Mouse (Mus musculus): ENCODE measurements around the gene Uts2. TPM values are rescaled to one million over a fixed set of nuclear protein-coding genes. Genes with fewer than 3 reads are reported as not detected.
A peak's percentile ranks its signal among the peaks of the same experiment; 100 is the strongest.

Uts2 gene
- total RNA-seq (2017) = not detected in 2 replicates

DNA sequence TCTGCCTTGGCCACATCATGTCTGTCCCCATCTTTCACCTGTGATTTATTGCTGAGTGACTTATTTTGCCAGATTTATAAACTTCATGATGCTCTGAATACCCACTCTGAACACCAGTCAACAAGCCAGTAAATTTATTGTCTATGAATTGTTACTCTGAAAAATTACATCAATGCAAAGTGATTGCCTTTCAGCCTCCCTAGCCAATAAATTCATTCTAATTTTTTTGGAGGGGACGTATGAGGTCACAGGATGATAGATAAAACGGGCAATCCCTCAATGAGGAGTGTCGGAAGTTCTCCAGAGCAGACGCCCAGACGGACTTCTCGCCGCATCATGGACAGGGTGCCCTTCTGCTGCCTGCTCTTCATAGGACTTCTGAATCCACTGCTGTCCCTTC is at the start of gene Uts2:
Gene Uts2 (plus strand): TSS at position 301 of the 400 bp plus-strand sequence.
- ATAC-seq (replicated peaks; ENCODE audit: low read depth, poor library complexity, severe bottlenecking) = no peak

DNA sequence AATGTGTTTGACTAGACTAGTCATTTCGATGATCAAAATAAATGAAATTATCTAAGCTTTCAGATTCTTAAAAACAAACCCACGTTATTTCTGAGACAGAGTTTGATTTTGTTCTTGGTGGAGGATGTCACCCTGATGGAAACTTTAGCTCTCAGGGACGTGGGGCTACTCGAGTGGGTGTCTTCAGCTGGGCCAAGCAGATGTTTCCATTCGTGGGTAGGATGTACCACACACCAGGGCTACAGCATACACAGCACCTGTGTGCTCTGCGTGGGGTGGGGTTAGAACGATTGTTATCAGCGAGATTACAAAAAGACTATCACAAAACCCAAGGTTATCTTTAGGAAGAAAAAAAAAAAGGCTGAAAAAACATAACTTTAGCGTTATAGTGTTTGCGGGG is 45.9 kb upstream of the Uts2 start:
- ATAC-seq (replicated peaks; ENCODE audit: low read depth, poor library complexity, severe bottlenecking) = no peak

DNA sequence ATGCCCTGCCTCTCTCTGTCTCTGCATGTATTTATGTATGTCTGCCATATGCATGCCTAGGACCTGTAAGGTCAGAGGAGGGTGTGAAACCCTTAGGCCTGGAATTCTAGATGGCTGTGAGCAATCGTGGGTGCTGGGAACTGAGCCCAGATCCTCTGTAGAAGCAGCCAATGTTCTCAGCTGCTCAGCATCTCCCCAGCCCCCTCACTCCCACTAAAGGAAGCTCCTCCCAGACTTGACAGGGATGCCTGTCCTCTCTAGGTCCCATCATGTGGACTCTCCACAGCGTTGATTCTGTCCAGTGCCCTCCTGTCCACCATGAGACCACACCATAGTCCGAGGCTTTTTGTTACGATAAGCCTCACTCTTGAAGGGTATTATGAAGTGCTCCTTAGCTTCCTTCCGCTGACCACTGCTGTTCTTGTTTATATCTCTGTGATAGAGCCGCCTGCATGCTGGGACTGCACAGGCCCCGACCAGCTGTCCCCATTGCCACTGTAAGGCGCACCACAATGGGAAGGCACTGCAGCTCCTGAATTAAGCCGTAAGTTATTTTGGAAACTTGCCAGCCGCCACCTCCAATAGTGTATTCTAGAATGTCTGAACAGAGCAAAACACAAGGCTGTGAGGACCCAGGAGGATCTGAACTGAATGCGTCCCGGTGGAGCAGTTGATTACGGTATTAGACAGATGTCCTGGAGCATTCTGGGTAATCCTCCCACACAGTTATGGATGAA is 40.4 kb upstream of the Uts2 start:
- ATAC-seq (replicated peaks; ENCODE audit: low read depth, poor library complexity, severe bottlenecking) = no peak

DNA sequence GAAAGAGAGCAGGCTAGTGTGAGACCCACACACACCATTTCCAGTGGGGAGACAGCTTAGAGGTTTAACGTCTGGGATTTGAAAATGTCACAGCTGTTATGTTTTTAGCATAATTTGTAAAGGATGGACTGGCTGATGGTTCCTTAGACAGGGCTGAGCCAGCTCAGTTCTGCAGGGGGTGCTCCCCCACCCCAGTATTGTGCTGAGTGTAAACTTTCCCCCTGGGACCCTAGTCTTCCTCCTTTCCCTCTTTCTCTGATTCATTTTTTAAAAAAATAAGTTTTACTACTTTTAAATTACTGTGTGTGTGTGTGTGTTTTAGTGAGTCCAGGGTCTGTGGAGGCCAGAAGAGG is 39.8 kb upstream of the Uts2 start:
- ATAC-seq (replicated peaks; ENCODE audit: low read depth, poor library complexity, severe bottlenecking) = no peak

DNA sequence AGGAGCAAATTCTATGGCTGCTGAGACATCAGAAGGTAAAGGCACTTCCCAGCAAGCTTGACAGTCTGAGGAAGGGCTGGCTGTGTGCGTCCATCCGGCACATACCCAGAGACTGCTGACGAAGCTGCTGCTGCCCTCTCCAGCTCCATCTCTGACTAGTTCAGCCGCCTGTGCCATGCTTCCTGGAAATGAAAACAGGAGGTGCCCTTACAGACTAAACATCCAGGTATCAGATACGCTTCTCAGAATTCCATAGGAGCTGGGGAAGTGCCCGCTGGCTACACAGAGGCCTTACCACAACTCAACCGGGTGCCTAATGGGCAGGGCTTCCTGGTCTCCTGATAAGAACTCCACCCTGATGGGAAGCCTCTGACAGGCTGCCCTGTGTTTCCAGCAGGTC is 38.4 kb upstream of the Uts2 start:
- ATAC-seq (replicated peaks; ENCODE audit: low read depth, poor library complexity, severe bottlenecking) = no peak

DNA sequence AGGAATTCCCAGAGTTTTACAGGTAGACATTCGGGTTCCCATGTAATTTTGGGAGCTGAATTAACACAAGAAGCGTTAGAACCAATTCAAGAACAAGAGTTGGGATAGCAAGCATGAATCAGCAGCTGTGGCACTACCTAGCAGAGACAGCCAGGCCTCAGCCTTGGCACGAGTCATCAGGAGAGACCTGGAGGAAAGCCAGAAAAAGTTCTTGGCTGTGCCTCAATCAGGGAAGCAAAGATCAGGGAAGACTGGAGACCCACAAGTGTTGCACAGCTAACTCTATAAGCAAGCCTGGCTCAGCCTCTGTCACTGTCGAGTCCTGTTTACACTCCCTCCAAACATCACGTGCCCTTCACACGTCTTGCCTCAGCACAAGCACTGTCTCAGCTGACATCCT is 34.7 kb upstream of the Uts2 start:
- no peak for ATAC-seq (replicated peaks; ENCODE audit: low read depth, poor library complexity, severe bottlenecking)

DNA sequence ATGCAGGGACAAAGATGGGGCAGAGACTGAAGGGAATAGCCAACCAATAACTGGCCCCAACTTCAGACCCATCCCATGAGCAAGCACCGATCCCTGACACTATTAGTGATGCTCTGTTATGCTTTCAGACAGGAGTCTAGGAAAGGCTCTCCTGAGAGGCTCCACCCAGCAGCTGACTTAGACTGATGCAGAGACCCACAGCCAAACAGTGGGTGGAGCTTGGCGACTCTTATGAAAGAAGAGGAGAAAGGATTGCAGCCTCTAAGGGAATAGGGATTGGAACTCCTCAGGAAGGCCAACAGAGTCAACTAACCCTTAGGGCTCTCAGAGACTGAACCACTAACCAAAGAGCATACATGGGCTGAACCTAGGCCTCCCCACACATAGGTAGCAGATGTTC is 33.2 kb upstream of the Uts2 start:
- no peak for ATAC-seq (replicated peaks; ENCODE audit: low read depth, poor library complexity, severe bottlenecking)

DNA sequence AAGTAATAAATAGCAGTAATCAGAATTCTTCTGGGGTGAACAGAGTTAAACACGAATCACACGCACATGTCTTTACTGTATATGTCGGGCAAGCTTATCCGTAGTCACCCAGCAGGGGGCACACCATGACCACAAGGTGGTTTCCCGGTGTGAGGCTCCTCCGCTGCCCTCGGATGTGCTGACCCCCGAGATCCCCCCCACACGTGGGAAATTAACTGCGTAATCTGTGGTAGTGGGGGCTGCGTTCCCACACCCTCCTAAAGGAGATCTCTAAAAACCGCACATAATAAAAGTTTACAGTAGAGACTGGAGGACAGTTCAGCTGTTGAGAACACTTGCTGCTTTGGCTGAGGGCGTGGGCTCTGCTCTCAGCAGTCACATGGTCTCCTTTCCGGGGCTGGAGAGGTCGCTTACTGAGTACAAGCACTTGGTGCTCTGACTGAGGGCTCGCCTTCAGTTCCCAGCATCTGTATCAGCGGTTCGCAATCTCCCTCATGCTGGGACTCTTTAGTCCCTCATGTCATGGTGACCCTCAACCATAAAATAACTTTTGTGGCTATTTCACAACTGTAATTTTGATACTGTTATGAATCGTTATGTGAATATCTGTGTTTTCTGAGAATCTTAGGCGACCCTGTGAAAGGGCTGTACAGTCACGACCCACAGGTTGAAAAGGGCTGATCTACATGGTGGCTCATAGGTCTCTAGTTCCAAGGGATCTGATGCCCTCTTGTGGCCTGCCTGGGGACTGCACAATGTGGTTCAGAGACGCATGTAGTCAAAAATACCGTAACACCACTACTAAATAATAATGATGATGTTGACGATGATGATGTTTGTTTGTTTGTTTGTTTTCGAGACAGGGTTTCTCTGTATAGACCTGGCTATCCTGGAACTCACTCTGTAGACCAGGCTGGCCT is 32.0 kb upstream of the Uts2 start:
- peak; percentile 86 for ATAC-seq (replicated peaks; ENCODE audit: low read depth, poor library complexity, severe bottlenecking)

DNA sequence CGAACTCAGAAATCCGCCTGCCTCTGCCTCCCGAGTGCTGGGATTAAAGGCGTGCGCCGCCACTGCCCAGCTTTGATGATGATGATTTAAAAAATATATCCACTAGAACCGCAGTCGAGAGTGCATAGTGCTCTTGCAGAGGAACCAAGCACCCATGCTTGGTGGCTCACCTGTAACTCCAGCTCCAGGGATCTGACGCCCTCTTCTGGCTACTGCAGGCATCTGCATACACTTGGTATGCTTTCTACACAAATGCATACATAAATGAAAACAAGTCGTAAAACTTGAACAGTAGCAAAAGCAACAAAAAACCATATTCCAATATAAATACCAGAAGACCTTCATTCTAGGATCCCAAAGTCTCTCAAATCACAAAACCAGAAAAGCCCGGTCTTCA is 31.3 kb upstream of the Uts2 start:
- ATAC-seq (replicated peaks; ENCODE audit: low read depth, poor library complexity, severe bottlenecking) = no peak

DNA sequence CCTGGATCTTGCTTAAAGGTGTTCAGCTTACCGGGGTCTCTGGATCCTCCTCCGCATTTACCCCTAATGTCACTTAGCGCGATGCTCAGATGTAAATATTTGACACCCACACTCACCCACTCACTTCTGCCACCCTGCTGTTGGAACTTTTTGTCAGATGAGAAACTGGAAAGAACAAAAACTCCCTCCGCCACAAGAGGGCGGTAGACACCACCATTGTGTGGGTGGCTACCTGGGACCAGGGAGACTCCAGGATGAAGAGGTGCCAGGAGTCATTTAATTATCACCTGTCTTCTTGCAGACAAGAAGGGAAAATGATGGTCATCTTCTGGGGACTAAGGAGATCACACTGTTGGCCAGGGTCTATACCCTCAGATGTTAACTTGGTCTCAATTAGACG is 30.3 kb upstream of the Uts2 start:
- peak; percentile 43 for ATAC-seq (replicated peaks; ENCODE audit: low read depth, poor library complexity, severe bottlenecking)

DNA sequence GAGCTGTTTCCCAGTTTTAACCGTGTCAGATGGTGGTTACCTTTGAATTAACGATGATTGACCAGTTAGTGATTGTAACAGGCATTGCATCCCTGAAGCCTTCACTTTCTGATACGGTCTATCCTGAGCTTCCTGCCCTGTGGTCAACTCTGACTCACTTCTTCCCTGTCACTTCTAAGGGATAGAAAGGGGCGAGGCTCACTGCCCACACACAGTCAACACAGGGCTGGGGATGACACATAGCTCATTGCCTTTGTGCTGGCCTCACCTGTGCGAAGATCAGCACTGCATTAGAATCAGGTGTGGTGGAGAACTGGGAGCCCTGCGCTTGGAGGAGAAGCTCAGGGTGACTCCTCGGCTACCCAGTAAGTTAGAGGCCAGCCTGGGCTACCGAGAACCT is 27.9 kb upstream of the Uts2 start:
- no peak for ATAC-seq (replicated peaks; ENCODE audit: low read depth, poor library complexity, severe bottlenecking)

DNA sequence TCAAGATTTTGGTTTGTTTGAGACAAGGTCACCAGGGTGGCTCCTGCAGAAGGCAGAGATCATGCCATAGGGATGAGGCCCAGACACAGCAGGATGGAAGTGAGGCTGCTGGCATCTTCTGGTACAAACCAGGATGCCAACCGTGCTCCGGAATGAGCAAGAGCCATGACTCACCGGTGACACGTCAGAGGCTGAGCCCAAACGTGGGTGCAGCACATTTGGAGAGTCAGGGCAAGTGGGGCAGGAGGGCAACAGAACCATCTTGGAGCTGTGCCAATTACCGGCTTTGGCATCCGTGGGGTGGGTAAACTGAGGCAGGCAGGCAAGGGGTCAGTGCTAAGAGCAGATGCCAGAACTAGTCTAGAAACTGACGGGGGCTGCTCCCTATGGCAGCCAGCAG is 23.6 kb upstream of the Uts2 start:
- no peak for ATAC-seq (replicated peaks; ENCODE audit: low read depth, poor library complexity, severe bottlenecking)

DNA sequence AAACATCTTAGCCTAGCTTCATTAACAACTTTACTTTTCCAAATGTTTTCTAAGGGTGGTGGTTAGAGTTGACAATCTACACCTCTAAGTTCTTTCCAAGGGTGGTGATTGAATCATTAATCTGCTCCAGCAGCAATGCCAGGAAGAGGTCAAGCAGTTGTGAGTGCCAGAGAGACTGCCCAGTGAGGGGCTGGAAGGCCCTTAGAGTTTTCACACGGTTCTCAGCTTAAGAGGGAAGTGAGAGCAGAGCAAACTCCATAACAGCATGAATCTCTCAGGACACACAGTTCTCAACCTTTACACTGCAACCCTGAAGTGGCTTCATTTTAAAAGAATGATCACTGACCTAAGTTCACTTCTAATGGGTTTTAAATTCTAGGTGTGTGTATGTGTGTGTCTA is 21.8 kb upstream of the Uts2 start:
- no peak for ATAC-seq (replicated peaks; ENCODE audit: low read depth, poor library complexity, severe bottlenecking)

DNA sequence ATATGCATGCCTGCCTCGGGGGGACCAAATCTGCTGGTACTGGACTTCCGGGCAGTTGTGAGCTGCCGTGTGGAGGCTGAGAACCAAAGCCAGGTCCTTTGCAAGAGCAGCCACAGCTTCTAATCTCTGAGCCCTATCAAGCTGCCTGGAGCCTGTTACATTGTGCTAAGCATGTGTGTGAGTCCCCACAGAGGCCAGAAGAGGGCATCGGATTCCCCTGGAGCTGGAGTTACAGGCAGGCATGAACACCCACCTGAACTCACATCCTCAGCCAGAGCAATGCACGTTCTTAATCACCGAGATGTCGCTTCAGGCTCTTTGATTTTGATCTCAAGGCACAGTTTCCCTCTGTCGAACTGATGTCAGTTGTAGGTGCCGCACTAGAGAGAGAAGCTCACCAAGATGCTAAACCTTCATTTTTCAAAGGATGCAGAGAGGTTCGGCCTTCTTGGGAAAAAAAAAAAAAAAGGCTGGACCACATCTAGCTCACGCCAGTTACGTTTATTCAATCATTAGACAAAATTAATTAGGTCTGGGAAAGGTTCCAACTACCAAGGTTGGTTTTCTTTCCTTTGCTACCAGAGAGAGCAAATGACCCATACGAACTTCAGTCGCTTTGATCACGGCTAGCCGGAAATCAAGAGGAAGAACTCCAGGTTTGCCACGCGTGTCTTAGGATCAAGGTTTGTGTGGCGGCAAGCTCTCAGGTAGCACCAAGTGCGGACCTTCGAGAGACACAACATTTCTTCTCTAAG is 18.6 kb upstream of the Uts2 start:
- ATAC-seq (replicated peaks; ENCODE audit: low read depth, poor library complexity, severe bottlenecking) = no peak

DNA sequence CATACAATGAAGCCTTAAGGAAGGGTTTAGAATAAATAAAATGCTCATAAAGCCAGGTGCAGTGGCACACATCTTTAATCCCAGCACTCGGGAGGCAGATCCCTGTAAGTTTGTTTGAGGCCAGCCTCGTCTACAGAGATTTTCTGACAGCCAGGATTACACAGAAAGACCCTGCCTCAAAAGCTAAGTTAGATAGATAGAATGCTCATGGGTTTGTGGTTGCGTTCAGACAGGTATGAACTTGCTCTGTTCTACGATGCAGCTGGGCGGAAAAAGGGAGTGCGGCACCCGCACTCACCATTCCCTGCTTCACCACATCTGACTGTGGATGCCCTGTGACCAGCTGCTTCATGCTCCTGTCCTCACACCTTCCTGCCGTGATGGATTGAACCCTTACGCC is 17.4 kb upstream of the Uts2 start:
- no peak for ATAC-seq (replicated peaks; ENCODE audit: low read depth, poor library complexity, severe bottlenecking)

DNA sequence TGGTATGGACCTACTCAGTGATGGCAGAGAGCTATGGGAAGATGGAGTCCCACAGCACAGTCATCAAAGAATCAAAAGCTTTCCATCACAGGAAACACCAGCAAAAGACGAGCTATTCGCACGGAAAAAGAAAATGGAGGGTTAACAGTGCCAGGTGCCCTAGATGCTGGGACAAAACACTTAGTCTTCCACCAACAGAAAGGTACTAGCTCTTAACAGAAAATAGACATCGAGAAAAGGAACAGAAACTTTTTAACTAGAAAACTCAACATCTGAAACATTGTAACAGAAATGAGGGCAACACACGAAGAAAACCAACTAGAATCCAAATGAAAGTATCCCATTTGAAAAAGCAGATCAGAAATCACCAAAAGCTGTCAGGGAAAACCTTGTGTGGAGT is 16.7 kb upstream of the Uts2 start:
- no peak for ATAC-seq (replicated peaks; ENCODE audit: low read depth, poor library complexity, severe bottlenecking)

DNA sequence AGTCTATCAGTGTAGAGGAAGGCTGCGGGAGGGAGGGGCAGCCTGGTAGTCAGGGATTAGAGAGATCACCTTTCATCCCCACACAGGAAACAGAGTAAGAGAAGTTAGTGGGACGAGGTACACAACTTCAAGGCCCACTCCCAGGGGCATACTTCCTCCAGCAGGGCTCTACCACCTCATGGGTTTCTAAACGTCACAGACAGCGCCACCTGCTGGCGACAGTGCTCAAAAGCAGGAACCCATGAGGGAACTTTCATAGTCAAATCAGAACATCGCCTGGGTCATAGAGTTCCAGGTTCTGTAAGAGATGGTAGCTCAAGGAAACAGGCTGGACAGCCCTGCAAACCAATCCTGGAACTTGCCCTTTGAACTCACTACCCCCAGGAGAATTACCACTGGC is 6.7 kb upstream of the Uts2 start:
- no peak for ATAC-seq (replicated peaks; ENCODE audit: low read depth, poor library complexity, severe bottlenecking)

DNA sequence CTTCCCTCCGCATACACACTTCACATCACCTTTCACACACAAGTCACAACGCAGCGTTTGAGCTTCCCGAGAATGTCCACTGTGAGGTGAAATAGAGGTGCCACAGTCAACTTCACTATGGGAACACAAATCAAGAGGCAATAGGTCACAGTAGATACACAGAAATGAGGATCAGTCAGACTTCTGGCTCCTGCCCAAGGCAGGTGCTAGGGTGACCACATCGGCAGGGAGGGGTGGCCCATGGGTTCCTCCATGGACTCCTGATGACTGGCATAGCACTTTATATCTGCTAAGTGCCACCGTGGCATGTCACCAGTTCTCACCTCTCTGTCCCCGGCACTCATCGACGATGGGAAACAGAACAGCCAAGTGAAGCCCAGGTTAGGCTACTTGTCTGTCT is 1.7 kb downstream of the Uts2 start:
- ATAC-seq (replicated peaks; ENCODE audit: low read depth, poor library complexity, severe bottlenecking) = no peak

DNA sequence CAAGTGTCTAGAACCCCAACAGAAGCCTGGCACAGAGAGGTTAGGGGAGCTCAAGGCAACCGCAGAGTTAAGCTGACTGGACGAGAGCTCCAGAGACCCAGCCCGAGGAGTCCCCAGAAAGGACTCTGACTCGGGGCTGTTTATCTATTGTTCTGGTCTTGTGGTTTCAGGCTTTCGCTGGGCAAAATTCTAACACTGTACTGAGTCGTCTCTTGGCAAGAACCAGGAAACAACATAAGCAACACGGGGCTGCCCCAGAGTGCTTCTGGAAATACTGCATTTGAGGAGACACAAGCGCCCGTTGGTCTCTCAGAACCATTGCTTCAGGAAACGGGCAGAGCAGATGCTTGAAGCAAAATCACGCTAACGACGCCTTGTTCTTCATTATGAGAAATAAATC is 4.5 kb downstream of the Uts2 start:
- peak; percentile 40 for ATAC-seq (replicated peaks; ENCODE audit: low read depth, poor library complexity, severe bottlenecking)

DNA sequence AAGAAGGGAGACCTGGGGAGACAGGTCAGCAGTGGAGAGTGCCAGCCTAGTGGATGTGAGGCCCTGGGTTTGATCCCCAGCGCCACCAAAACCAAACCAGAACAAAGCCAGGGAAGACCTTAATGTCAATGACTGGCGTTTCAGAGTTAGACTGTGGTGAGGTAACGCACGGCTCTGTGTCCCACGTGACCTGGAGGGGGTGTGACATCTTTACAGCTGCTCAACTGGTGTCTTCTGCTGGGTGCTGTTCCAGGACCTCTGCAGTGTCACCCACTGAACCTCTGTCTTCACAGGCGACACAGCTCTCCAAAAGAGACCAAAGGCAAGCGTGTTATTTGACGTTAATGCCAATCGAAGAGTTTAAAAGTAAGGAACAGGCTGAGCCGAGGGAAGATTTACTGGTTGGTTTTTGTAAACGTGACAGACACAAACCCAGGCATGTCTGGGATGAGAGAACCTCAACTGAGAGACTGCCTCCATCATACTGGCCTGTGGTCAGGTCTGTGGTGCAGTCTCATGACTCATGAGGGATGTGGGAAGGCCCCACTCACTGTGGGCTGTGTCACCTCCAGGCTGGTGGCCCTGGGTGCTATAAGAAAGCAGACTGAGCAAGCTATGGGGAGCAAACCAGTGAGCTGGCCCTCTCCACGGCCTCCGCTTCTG is 8.9 kb downstream of the Uts2 start:
- peak; percentile 85 for ATAC-seq (replicated peaks; ENCODE audit: low read depth, poor library complexity, severe bottlenecking)
